Mouse (Mus musculus) c-Kit-positive CD71-positive TER-119-positive erythroid progenitor cells, embryonic 14.5 days (primary cell): Measurements from ENCODE around the gene Myo15b.
"Not testable (repeated sequence)": the region's sequence is repeated elsewhere in the genome, so short reads cannot be mapped to it uniquely, and the experiment has no call there.

Source experiments
- DNase-seq: peaks from one replicate; pipeline ENCODE4 v3.0.0-alpha.2; 2013; ENCODE audit warnings: low spot score

The Myo15b gene

DNA sequence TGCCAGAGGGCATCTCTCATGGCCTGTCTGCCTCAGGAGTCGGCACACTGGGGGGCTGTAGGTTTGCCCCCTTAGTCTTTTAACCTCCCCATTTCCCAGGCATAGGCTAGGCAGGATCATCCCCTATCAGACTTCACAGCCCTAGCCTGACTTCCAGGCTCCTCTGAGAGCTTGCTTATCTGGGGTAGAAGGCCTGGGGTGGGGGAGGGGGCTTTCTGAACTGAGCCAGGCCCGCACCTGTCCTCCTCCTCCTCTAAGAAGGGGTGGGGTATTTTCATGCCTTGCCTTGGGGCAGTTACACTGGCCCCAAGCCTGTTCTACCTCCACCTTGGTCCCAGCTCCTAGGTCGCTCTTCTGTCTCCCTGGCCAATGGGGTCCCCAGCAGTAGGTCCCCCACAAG is 26.7 kb upstream of the Myo15b start:
- peak; percentile 37 for DNase-seq

GRCm38 (mm10) chr11:115832064-115832463 is 26.1 kb upstream of the Myo15b start:
- DNase-seq, result no peak

- no peak for DNase-seq
Observed at GRCm38 (mm10) chr11:115832523-115832922, 25.7 kb upstream of the Myo15b start.

DNA sequence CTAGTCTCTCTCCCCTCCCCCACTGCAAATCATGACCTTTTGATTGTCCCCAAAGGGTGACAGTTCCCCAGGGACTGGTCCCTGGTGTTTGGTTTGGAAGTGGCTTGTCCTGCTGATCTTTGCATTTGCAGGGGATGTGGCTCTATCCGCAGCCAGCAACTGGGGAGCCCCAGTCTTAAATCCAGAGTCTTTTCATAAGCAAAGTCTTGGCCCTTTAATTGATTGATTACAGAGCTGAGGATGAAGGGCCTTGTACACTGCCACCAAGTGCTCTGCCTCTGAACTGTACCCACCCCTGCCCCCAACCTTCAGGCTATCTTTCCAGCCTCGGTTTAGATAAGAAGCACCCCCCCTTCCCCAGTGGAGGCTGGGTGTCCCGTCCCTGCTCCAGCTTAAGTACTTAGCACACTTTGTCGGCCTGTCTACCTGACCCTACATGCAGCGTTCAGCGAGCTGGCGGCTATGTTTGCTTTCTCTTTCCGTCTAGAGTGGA is 25.1 kb upstream of the Myo15b start:
- DNase-seq, result no peak

- no peak for DNase-seq
Observed at GRCm38 (mm10) chr11:115834033-115834432, 24.2 kb upstream of the Myo15b start.

DNA sequence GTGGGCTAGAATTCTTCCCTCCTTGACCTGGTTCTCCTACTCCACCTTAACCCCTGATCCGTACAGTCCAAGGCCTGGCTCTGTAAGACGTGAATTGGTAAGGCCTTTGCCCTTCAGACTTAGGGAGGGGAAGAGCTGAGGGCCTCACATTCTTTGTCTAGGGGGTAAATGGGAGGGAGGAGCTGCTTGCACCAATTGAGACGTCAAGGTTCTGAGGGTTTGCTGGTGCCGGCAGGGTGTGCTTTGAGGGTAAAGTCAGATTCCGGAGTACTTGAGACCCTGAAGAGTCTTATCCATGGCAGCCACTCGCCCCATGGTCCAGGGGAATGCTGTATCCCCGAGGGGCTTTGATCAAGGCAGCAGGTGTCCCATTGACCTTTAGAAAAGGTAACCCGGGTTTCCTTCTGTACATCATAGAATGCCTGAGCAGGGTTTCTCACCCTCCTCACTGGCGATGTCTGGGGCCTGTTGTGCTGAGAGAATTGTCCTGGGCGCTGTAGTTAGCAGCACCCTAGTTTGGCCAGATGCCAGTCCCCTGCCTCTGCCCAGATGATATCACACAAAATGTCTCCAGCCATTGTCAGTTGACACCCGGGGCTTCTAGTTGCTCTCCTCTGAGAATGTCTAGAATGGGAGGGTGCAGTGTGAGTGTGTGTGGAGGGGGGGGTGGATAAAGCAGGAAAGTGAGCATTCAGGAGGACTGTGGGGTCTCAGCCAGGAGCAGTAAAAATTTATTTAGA is 21.4 kb upstream of the Myo15b start:
- no peak for DNase-seq

DNA sequence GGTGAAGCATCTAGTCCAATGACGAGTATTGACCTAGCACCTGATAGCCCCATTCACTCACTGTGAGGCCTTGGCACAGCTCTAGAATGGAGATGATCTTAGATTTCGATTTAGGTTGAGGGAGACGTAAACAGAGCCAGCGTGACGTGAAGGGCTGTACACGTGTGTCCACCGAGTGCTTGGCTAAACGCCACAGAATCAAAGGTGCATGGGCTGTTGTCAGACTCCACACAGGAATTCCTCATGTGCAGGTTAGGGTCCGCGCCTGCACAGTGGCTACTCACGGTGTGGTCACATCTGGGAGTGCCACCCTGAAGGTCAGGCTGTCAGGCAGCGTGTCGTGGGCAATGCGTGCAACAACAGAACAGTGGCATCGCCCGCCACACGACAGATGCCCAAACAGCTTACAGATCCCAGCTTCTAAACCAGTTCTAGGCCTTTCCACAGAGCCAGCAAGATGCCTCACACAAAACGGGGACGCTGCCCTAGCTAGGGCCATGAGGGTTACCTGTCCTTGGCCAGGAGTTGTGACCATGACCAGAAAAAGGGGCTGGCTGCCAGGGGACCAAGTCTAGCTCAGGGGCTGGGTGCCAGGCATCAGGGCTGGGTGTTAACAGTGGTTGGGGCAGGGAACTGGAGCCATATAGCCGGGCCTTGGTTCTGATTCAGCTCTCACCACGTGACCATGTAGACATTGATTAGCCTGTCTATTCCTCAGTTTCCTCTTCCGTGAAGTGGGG is 20.4 kb upstream of the Myo15b start:
- DNase-seq, result no peak

- no peak for DNase-seq
Observed at GRCm38 (mm10) chr11:115838895-115839311, 19.3 kb upstream of the Myo15b start.

DNA sequence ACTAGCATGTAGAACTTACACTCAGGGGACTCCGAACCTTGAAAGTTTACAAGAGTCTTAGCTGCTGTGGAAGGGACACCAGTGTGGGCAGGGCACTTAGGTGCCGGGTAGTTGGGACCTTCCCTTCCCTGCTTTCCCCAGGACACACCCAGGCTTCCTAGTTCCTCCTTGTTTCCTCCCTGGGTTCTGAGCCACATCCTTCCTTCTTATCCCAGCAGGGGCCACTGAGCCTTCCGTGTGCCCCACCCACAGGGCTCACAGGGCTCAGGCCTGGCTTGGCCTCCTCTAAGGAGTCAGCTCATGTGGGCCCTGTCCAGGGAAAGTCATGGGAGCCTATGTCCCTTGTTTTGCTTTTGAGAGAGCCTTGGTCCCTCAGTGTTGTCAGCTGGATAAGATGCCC is 18.5 kb upstream of the Myo15b start:
- no peak for DNase-seq

DNA sequence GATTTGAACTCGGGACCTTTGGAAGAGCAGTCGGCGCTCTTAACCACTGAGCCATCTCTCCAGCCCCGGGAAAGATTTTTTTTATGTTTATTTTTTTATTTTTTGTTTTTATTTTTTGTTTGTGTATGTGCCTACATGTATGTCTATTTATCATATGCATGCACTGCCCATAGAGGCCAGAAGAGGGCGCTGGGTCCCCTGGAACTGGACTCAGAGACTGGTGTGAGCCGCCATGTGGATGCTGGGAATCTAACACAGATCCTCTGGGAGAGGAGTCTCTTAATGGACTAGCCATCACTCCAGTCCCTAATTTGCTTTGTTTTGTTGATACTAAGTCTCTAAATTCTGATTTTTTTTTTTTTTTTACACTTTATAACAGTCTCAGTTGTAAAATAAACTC is 17.2 kb upstream of the Myo15b start:
- no peak for DNase-seq

DNA sequence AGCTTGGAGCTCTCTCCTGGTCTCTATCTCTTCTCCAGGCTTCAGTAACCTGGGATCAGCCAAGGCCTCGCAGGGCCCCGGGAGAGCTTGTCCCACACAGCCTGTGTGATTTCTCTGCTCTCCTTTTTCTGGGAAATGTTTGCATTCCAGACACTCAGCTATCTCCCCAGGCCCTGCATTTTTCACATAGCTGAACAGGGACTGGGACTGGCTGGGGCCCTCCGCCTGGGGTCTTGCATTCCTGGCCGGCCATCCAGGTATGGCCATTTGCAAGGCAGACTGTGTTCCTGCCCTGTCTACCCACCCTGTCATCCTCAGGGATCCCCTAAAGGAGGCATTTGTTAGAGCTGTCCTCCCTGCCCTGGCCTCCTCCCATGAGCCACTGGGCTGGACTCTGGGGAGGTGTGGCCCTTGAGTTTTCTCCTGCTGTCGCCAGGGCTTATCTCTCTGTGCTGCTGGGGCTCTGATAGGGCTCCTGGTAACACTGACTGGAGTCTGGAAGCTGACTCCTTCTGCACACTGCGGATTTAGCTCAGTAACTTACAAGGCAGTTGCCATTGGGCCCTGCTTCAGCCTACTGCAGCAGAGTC is 16.1 kb upstream of the Myo15b start:
- peak; percentile 84 for DNase-seq

- no peak for DNase-seq
Observed at GRCm38 (mm10) chr11:115843141-115843890, 14.9 kb upstream of the Myo15b start.

- no peak for DNase-seq
Observed at GRCm38 (mm10) chr11:115843891-115844239, 14.3 kb upstream of the Myo15b start.

DNA sequence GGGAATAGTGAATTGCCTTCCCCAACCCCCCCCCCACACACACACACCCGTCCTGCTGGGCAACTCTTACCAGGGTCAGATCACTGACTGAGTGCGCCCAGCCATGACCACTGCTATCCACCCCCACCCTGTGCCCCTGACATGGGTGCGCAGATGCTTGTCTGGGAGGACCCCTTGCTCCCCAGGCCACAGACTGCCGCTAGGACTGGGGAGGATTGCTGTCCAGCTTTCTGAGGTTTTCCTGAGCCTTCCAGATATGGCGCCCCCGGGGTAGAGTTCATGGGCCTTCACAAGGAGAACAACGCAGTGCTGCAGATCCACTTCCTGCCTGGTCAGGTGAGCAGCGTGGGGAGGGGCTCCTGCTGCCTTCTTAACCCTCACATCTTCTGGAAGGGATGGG is 14.0 kb upstream of the Myo15b start:
- DNase-seq, result no peak

DNA sequence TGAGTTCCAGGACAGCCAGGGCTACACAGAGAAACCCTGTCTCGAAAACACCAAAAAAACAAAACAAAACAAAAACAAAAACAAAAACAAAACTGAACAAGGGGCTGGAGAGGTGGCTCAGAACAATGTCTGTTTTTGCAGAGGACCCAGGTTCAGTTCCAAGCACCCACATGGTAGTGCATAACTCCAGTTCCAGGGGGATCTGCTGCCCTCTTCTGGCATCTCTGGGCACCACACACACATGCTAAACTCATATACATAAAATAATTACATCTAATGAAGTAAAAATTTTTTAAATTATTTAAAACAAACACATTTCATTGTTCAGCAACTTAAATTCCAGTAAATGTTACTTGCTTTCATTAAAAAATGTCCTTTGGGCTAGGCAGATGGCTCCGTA is 12.4 kb upstream of the Myo15b start:
- no peak for DNase-seq

DNA sequence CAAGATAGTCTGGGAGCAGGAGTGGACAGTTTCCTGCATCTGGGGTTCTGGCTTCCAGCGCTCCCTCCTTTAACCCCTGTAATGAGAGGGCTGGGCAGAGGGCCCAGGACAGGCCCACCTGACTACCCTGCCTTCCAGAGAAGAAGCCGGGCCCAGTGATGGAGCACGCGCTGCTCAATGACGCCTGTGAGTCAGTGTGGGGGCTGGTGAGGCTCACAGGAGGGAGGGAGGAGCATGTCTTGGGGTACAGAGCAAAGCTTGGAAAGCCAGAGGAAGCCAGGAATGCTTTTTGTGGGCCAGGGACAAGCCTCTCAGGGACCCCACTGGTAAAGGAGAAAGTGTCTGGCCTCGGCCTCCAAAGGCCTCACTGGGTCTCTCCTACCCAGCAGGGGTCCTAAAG is 3.5 kb upstream of the Myo15b start:
- DNase-seq, result no peak

- not testable (repeated sequence) for DNase-seq
Observed at GRCm38 (mm10) chr11:115857146-115857545, 1.1 kb upstream of the Myo15b start.

DNA sequence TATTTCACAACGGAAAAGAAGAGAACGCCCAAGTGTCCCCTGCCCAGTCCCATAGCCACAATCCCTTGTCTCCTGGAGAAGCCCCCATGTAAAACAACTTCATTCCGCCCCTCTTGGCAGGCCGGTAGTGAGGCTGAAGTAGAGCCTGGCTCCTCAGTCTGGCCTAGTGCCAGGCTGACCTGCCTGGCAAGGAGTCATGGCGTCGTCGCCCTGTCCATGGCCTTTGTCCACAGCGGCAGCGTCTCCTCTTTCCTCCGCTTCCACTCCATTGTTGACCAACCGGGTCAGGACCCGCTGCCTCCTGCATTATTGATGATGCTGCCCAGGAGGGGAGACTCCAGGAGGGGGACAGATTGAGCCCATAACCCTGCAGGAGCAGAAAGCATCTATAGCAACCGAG is 270 bp upstream of the Myo15b start:
- DNase-seq, result no peak

DNA sequence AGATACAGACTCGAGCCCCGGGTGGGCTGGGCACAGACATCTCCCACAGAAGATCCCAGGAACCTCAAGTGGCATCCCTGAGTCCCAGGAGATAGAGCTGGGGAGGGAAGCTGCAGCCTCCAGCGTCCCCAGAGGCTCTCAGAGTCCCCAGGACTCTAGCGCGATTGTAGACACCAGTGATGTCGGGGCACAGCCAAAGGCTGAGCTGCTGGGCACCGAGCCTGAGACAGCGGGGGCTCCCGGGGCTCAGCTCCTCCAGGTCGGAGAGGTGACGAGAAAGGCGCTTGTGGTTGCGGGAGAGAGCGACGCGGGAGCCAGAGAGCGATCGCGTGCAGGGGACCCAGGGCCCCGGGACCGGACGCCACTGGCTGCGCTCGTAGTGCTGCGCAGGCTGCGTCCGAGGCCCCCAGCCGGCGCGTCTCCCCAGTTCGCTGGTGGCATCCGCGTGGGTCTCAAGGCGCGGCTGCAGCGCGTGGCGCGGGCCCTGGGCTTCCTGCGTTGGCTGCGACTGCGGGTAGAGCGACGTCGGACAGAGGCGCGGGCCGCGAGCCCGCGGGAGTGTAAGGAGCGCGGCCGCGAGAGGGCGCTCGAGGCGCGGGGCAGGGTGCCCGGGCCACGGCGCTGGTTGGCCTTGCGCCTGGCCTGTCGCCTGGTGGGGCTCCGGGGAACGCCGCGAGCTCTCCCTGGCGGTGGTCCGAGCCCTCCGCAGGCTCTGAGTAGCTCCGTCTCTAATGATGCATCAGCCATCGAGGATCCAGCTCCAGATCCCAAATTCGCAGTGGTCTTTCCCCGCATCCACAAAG is 1.1 kb downstream of the Myo15b start:
- DNase-seq, result peak; percentile 66

DNA sequence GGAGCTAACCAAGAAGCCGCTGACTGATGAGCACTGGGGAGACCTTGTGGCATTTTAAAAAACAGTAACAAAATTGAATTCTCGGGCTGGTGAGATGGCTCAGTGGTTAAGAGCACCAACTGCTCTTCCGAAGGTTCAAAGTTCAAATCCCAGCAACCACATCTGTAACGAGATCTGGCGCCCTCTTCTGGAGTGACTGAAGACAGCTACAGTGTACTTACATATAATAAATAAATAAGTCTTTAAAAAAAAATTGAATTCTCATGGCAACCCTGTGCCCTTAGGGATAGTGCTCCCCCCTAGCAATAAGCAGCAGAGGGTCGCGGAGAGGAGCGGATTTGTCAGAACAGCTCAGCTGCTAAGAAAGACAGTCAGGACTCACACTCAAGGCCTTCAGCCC is 5.7 kb downstream of the Myo15b start:
- no peak for DNase-seq

DNA sequence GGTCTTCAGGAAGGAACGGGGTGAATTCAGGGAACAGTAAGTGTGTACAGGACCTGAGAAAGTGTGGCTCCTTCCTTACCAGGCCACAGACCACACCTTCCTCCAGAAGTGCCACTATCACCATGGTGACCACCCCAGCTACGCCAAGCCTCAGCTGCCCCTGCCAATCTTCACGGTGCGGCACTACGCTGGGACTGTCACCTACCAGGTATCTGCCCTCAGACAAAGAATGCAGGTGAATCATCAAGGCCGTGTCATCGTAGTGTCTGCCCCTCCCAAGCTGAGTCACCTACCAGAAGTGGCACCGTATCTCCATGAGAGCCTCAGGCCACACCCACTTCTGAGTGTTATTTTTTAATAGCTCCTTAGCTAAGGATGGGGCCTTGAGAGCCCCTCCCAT is 11.2 kb downstream of the Myo15b start:
- DNase-seq, result peak; percentile 47

- no peak for DNase-seq
Observed at GRCm38 (mm10) chr11:115872437-115872836, 14.2 kb downstream of the Myo15b start.
